Mouse (Mus musculus) midbrain, postnatal 0 days (tissue): ENCODE measurements around the gene Exoc2. TPM values are rescaled to one million over a fixed set of nuclear protein-coding genes. Genes with fewer than 3 reads are reported as not detected.

Experiments used
- ATAC-seq: fragments of 200-750 bp; cut with Nextera tagmentation; 2 replicates; pipeline ENCODE4 v1.8.0; 2017; ENCODE audit warnings: moderate number of reproducible peaks, mild to moderate bottlenecking, moderate TSS enrichment, moderate library complexity; ENCODE audit not compliant: low FRiP score
- DNase-seq: peaks from one replicate; pipeline ENCODE4 v3.0.0-alpha.2; 2015; ENCODE audit warnings: low spot score
- H3K27ac ChIP-seq: fragments of 300-500 bp; sonication (generic); 2 replicates; pipeline ENCODE4 v1.5.1; 2014; ENCODE audit warnings: low read depth, mild to moderate bottlenecking, low read length, mixed read lengths
- H3K27me3 ChIP-seq: fragments of 300-500 bp; sonication (generic); 2 replicates; pipeline ENCODE4 v1.6.1; 2014; ENCODE audit warnings: low read length, control low read depth, mixed read lengths; ENCODE audit not compliant: insufficient read depth
- H3K36me3 ChIP-seq: fragments of 300-500 bp; sonication (generic); 2 replicates; pipeline ENCODE4 v1.6.1; 2014; ENCODE audit warnings: low read length, control low read depth, mixed read lengths; ENCODE audit not compliant: insufficient read depth
- H3K4me1 ChIP-seq: fragments of 300-500 bp; sonication (generic); 2 replicates; pipeline ENCODE4 v1.6.1; 2014; ENCODE audit warnings: mild to moderate bottlenecking, control low read depth, antibody characterized with exemption, low read length, mixed read lengths; ENCODE audit not compliant: insufficient read depth
- H3K4me2 ChIP-seq: fragments of 300-500 bp; sonication (generic); 2 replicates; pipeline ENCODE4 v1.6.1; 2014; ENCODE audit warnings: low read depth, mild to moderate bottlenecking, low read length, mixed read lengths; ENCODE audit not compliant: poor library complexity, severe bottlenecking
- H3K4me3 ChIP-seq: fragments of 300-500 bp; sonication (generic); 2 replicates; pipeline ENCODE4 v1.5.1; 2014; ENCODE audit warnings: low read depth, mild to moderate bottlenecking, low read length, moderate library complexity
- H3K9ac ChIP-seq: fragments of 300-500 bp; sonication (generic); replicated peaks from 2 replicates; pipeline ENCODE4 v1.6.1; 2014; ENCODE audit warnings: mild to moderate bottlenecking, low read length, moderate library complexity, mixed read lengths; ENCODE audit not compliant: poor library complexity, severe bottlenecking
- H3K9me3 ChIP-seq: fragments of 300-500 bp; sonication (generic); 2 replicates; pipeline ENCODE4 v1.6.1; 2016; ENCODE audit warnings: low read length, control low read depth
- CTCF ChIP-seq: IDR thresholded peaks from 2 replicates; pipeline ENCODE4 v1.5.1; 2016; ENCODE audit warnings: antibody characterized with exemption, mild to moderate bottlenecking
- WGBS: fragments of 180-500 bp; shearing (Covaris S2); extraction: QIAGEN DNeasy Blood & Tissue Kit; methylation state at CpG from one replicate; pipeline ENCODE4 v1.1.7; 2014; 5-methylcytosine and 5-hydroxymethylcytosine counted together
- polyA plus RNA-seq: library from polyadenylated mRNA; unstranded; fragments of >200 nt; fragmentation: Nextera tagmentation; extraction: Ambion mirVana; gene quantifications from 2 replicates; pipeline ENCODE4 v1.2.1, GENCODE M21; 2015
- total RNA-seq: library from RNA; depleted of rRNA; stranded (reverse); fragments of >200 nt; gene quantifications from 2 replicates; pipeline ENCODE4 v1.2.3, GENCODE M21; 2014

Gene Exoc2
- total and polyA plus RNA-seq, 2 experiments from 2014 or later: 40.0 to 57.5 TPM

DNA sequence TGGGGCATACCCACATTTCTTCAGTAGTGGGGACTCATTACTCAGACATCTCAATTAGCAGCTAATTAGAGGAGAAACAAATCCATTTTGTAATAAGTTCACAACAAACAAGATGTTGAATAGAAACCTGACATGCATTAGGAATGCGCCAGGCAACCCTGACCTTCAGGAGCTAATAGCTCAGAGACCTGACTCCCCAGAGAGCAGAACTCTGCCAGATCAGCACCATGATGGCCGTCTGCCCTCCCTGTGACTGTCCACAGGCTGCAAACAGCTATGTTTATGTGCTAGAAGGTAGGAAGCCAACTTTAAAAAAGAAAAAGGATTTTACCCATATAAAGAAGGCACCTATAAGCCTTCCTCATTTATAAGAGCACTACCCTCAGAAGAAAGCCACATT, 71.6 kb downstream of the Exoc2 start:
- Histone ChIP-seq H3K4me3 (no peak overlapping the region), H3K4me1 (no peaks in the 10 kb centered on the region), H3K9ac (no peak overlapping the region), H3K4me2 (no peak overlapping the region), H3K36me3 (peaks cover 26% of the 10 kb centered on the region), H3K27ac (no peak overlapping the region), H3K27me3 (no peaks in the 10 kb centered on the region), H3K9me3 (no peaks in the 10 kb centered on the region)
- 67% methylated on average over 2 of the region's 2 CpGs for WGBS
- no peak for TF ChIP-seq CTCF
- ATAC-seq (no peak), DNase-seq (no peak)

DNA sequence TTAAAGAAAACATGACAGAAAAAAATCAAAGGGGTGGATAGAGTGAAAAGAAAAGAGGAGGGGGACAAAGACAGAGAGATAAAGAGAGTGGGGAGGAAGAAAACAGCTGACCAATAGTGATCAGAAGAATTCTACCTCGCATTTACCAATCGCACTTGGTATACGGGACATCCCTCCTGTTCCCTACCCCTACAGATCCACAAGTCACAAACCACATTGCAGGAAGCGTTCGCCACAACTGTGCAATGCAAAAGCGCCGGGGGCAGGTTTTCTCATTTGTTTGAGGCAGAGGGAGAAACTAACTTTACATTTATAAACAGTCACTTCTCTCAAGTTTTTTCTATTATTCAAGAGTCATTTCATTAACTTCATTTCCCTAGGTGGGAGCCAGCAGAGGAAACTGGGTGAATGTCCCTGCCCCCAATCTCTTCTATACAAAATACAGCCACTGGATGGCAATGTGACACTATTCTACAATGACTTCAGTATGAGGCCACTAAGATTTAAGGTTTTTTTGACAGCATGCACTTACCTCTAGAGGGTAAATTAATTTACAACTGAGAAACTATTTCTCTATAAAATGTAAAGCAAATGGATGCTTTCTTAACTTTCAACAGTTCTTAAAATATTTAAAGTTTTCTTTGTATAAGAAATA, 72.4 kb downstream of the Exoc2 start:
- ATAC-seq (peak; percentile 68; the same call in 1 of the 2 replicates), DNase-seq (peak; percentile 48)
- Histone ChIP-seq H3K36me3 (peaks cover 26% of the 10 kb centered on the region), H3K4me1 (no peaks in the 10 kb centered on the region), H3K27me3 (no peaks in the 10 kb centered on the region), H3K4me3 (no peak overlapping the region), H3K9ac (no peak overlapping the region), H3K4me2 (no peak overlapping the region), H3K27ac (no peak overlapping the region), H3K9me3 (no peaks in the 10 kb centered on the region)
- peak; percentile 73 for TF ChIP-seq CTCF
- 91% methylated on average over 7 of the region's 7 CpGs for WGBS

DNA sequence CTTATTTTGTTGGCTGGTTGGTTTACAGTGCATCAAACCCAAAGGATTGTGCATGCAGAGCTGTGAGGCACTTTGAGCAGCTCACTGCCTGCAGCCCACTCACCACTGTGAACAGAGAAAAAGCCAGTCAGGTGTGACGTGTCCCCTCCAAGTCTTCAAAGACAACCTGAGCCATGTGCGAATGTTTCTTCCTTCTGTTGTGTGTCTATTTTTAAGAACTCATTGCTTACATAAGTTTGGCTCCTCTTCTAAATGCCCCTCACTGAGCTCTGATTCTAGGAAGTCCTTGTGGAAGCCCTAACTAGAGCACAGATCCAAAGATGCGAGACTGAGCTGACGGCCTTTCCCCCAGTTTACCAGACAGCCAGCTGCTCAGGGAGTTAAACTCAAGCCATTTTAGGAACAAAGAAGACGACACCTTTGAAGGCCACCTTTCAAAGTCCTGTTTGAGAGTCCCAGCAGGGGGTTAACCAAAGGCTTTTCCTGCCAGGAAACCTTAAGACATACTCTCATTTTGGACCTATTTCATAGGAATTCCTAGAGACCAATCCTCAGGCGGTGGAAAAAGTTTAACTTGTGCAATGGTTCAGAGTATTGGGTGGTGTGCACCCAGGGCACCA, 79.8 kb downstream of the Exoc2 start:
- Histone ChIP-seq H3K27me3 (no peaks in the 10 kb centered on the region), H3K9ac (no peak overlapping the region), H3K27ac (no peak overlapping the region), H3K9me3 (no peaks in the 10 kb centered on the region), H3K4me3 (no peak overlapping the region), H3K4me1 (no peaks in the 10 kb centered on the region), H3K36me3 (peaks cover 4% of the 10 kb centered on the region; the same call in 1 of the 2 replicates), H3K4me2 (no peak overlapping the region)
- 55% methylated on average over 6 of the region's 6 CpGs for WGBS
- no peak for ATAC-seq
- no peak for TF ChIP-seq CTCF
- no peak for DNase-seq

DNA sequence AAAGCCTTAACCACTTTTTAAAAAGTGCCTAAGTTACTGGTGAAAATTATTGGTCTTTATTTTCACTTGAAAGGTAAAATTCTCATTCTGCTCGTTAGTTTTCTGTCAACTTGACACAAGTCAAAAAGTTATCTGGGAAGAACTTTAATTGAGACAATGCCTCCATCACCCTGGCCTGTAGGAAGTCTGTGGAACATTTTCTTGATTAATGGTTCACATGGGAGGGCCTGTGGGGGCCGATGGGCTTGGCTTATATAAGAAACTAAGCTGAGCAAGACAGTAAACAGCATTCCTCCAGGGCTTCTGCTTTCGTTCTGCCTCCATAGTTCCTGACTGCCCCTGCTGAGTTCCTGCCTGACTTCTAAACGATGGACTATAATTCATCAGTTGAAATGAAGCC, 81.6 kb downstream of the Exoc2 start:
- 82% methylated on average over 4 of the region's 4 CpGs for WGBS
- H3K9ac ChIP-seq: no peak overlapping the region
- no peak for DNase-seq
- TF ChIP-seq CTCF: no peak
- no peaks in the 10 kb centered on the region for H3K36me3 ChIP-seq
- no peak overlapping the region for H3K27ac ChIP-seq
- H3K4me3 ChIP-seq: no peak overlapping the region
- no peaks in the 10 kb centered on the region for H3K27me3 ChIP-seq
- no peaks in the 10 kb centered on the region for H3K9me3 ChIP-seq
- no peaks in the 10 kb centered on the region for H3K4me1 ChIP-seq
- H3K4me2 ChIP-seq: no peak overlapping the region
- no peak for ATAC-seq

DNA sequence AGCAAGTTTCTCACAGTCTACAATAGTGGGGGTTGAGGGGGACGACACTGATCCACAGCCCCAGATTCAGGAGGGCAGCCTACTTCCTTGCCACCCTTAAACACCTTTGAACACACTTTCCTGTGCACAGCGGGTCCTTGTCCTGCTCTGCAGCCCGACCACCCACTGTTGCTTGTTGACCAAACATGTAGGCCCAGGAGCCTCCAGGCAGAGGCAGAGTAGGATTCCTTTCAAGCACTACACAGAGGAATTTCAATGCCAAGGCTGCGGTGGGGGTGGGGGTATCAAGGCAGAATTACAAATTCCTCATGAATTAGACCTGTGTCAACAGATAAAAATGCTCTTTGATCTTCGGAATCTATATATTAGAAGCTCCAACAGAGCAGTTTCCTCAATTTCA, 82.7 kb downstream of the Exoc2 start:
- Histone ChIP-seq H3K4me1 (no peaks in the 10 kb centered on the region), H3K36me3 (no peaks in the 10 kb centered on the region), H3K27ac (no peak overlapping the region), H3K9me3 (no peaks in the 10 kb centered on the region), H3K4me3 (no peak overlapping the region), H3K4me2 (no peak overlapping the region), H3K27me3 (no peaks in the 10 kb centered on the region), H3K9ac (no peak overlapping the region)
- no peak for ATAC-seq
- WGBS: 70% methylated on average over 5 of the region's 5 CpGs
- no peak for DNase-seq
- no peak for TF ChIP-seq CTCF

DNA sequence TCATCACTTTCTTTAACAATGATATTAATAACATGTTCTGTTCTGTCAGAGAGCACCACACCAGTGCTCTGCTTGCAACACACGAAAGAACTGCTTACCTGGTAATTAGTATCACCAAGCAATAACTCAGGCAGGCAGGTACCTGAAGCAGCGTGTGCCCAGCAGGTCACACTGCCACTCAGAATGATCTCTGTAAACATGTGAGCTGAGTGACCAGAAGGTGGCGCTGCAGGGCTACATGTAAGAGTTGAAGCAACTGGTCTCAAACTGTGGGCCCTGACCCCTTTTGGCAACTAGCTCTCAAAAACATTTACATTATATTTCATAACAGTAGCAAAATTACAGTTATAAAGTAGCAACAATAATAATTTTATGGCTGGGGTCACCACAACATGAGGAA, 85.4 kb downstream of the Exoc2 start:
- peak; percentile 60; the same call in 1 of the 2 replicates for ATAC-seq

More for the DNA sequence above, 85.4 kb downstream of the Exoc2 start:
- no peak overlapping the region for H3K9ac ChIP-seq
- DNase-seq: peak; percentile 88
- no peak overlapping the region for H3K4me2 ChIP-seq
- TF ChIP-seq CTCF: peak; percentile 88
- peaks cover 15% of the 10 kb centered on the region for H3K36me3 ChIP-seq
- no peaks in the 10 kb centered on the region for H3K9me3 ChIP-seq
- H3K4me3 ChIP-seq: no peak overlapping the region
- WGBS: 9% methylated on average over 3 of the region's 3 CpGs
- no peak overlapping the region for H3K27ac ChIP-seq
- H3K4me1 ChIP-seq: no peaks in the 10 kb centered on the region
- no peaks in the 10 kb centered on the region for H3K27me3 ChIP-seq
